Mouse (Mus musculus) megakaryocyte progenitor cell, adult 5-6 weeks (primary cell): ENCODE data around the gene Pcbd1. TPM values are rescaled to one million over a fixed set of nuclear protein-coding genes. Genes with fewer than 3 reads are reported as not detected.

Experiments
- ATAC-seq: replicated peaks from 2 replicates; pipeline ENCODE4 v1.8.0; 2016; ENCODE audit warnings: mild to moderate bottlenecking, moderate TSS enrichment, inconsistent platforms; ENCODE audit not compliant: poor library complexity
- total RNA-seq, 2 experiments: library from RNA; stranded (forward) in 1 of 2; stranded (reverse) in 1 of 2; fragments of 157-497, 149-512 nt in 1 of 2; fragments of 200-1000 nt in 1 of 2; gene quantifications; 2 replicates each; pipeline versions ENCODE4 v1.2.3 to v1.2.4; 2015 to 2017

Pcbd1 gene
- 9.6 and 15.8 TPM in 2 replicates for total RNA-seq (2015)
- total RNA-seq (2017), result 8.9 and 11.0 TPM in 2 replicates

GRCm38 (mm10) chr10:61089170-61090142 lies at the start of gene Pcbd1:
Gene Pcbd1, plus strand, starts transcription at chr10:61089331.
- peak; percentile 71 for ATAC-seq

GRCm38 (mm10) chr10:61039657-61040056 lies 49.5 kb upstream of the Pcbd1 start:
- ATAC-seq, result no peak

GRCm38 (mm10) chr10:61045081-61045480 lies 44.0 kb upstream of the Pcbd1 start:
- ATAC-seq, result no peak

- ATAC-seq, result peak; percentile 63; the same call in 1 of the 2 replicates
Measured at GRCm38 (mm10) chr10:61051993-61052613, 37.0 kb upstream of the Pcbd1 start.

GRCm38 (mm10) chr10:61056661-61057060 lies 32.5 kb upstream of the Pcbd1 start:
- no peak for ATAC-seq

- no peak for ATAC-seq
Measured at GRCm38 (mm10) chr10:61059101-61059500, 30.0 kb upstream of the Pcbd1 start.

- ATAC-seq, result no peak
Measured at GRCm38 (mm10) chr10:61059543-61060110, 29.5 kb upstream of the Pcbd1 start.

GRCm38 (mm10) chr10:61063271-61063864 lies 25.8 kb upstream of the Pcbd1 start:
- ATAC-seq, result no peak

GRCm38 (mm10) chr10:61064635-61065034 lies 24.5 kb upstream of the Pcbd1 start:
- ATAC-seq, result peak; percentile 56

GRCm38 (mm10) chr10:61065287-61066005 lies 23.7 kb upstream of the Pcbd1 start:
- no peak for ATAC-seq

GRCm38 (mm10) chr10:61068436-61069192 lies 20.5 kb upstream of the Pcbd1 start:
- ATAC-seq, result peak; percentile 85

- ATAC-seq, result no peak
Measured at GRCm38 (mm10) chr10:61069248-61069647, 19.9 kb upstream of the Pcbd1 start.

- peak; percentile 78 for ATAC-seq
Measured at GRCm38 (mm10) chr10:61072324-61072723, 16.8 kb upstream of the Pcbd1 start.

- ATAC-seq, result no peak
Measured at GRCm38 (mm10) chr10:61074643-61075042, 14.5 kb upstream of the Pcbd1 start.

- ATAC-seq, result no peak
Measured at GRCm38 (mm10) chr10:61075607-61076006, 13.5 kb upstream of the Pcbd1 start.

- peak; percentile 99 for ATAC-seq
Measured at GRCm38 (mm10) chr10:61080227-61080930, 8.8 kb upstream of the Pcbd1 start.

GRCm38 (mm10) chr10:61080931-61081255 lies 8.2 kb upstream of the Pcbd1 start:
- ATAC-seq, result no peak

GRCm38 (mm10) chr10:61085364-61085763 lies 3.8 kb upstream of the Pcbd1 start:
- ATAC-seq, result no peak

GRCm38 (mm10) chr10:61086502-61086901 lies 2.6 kb upstream of the Pcbd1 start:
- no peak for ATAC-seq
